Mouse (Mus musculus): ENCODE results near the gene Heatr1.
A peak's percentile ranks its signal among the peaks of the same experiment; 100 is the strongest.
"Not testable (repeated sequence)": the region's sequence is repeated elsewhere in the genome, so short reads cannot be mapped to it uniquely, and the experiment has no call there.

Heatr1 gene

GRCm38 (mm10) chr13:12454686-12455390 lies 60.0 kb downstream of the Heatr1 start:
- DNase-seq (ENCODE audit: low spot score): no peak

- DNase-seq (ENCODE audit: low spot score): peak; percentile 61
Measured at GRCm38 (mm10) chr13:12456711-12457110, 61.9 kb downstream of the Heatr1 start.

GRCm38 (mm10) chr13:12460443-12460842 lies 65.6 kb downstream of the Heatr1 start:
- peak; percentile 42 for DNase-seq (ENCODE audit: low spot score)

GRCm38 (mm10) chr13:12460881-12461729 lies 66.3 kb downstream of the Heatr1 start:
- peak; percentile 94 for DNase-seq (ENCODE audit: low spot score)

- DNase-seq (ENCODE audit: low spot score): no peak
Measured at GRCm38 (mm10) chr13:12461730-12462119, 66.9 kb downstream of the Heatr1 start.

GRCm38 (mm10) chr13:12462623-12463022 lies 67.8 kb downstream of the Heatr1 start:
- no peak for DNase-seq (ENCODE audit: low spot score)

- not testable (repeated sequence) for DNase-seq (ENCODE audit: low spot score)
Measured at GRCm38 (mm10) chr13:12464159-12464558, 69.3 kb downstream of the Heatr1 start.

GRCm38 (mm10) chr13:12464844-12465243 lies 70.0 kb downstream of the Heatr1 start, which contains the start of gene Lgals8:
Lgals8 (minus strand) TSS chr13:12464944.
- no peak for DNase-seq (ENCODE audit: low spot score)

GRCm38 (mm10) chr13:12468488-12468887 lies 73.7 kb downstream of the Heatr1 start:
- no peak for DNase-seq (ENCODE audit: low spot score)

- peak; percentile 40 for DNase-seq (ENCODE audit: low spot score)
Measured at GRCm38 (mm10) chr13:12473724-12474378, 79.0 kb downstream of the Heatr1 start.

- DNase-seq (ENCODE audit: low spot score): no peak
Measured at GRCm38 (mm10) chr13:12475239-12475638, 80.4 kb downstream of the Heatr1 start.

GRCm38 (mm10) chr13:12476886-12477285 lies 82.1 kb downstream of the Heatr1 start:
- no peak for DNase-seq (ENCODE audit: low spot score)

GRCm38 (mm10) chr13:12478301-12478700 lies 83.5 kb downstream of the Heatr1 start:
- DNase-seq (ENCODE audit: low spot score): no peak

- DNase-seq (ENCODE audit: low spot score): no peak
Measured at GRCm38 (mm10) chr13:12479802-12480201, 85.0 kb downstream of the Heatr1 start.

GRCm38 (mm10) chr13:12485197-12485596 lies 90.4 kb downstream of the Heatr1 start:
- no peak for DNase-seq (ENCODE audit: low spot score)

- DNase-seq (ENCODE audit: low spot score): no peak
Measured at GRCm38 (mm10) chr13:12485640-12486039, 90.8 kb downstream of the Heatr1 start.

All from yolk sac, embryonic 10.5 days (tissue).